Mouse (Mus musculus): Measurements from ENCODE around the gene Zfp655. TPM values are rescaled to one million over a fixed set of nuclear protein-coding genes. Genes with fewer than 3 reads are reported as not detected.
"Not testable (repeated sequence)": the region's sequence is repeated elsewhere in the genome, so short reads cannot be mapped to it uniquely, and the experiment has no call there.

The Zfp655 gene
- polyA plus RNA-seq, 1 experiment, result 21.7 TPM

DNA sequence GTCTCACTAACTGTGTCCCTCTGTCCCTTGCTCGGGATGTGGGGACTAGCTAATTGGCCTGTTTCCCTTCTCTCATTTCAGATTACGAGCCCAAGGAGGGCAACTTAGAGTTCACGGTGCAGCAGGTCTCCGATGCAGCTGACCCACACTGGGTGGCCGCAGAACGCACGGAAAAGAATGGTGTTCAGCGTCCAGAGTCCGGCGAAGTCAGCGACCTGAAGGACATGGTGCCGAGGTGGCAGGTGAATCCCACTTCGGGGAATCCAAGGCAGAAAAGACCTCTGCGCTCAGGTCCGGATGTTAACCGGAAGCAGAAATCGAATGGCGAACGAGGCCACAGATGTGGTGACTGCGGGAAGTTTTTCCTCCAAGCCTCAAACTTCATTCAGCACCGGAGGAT lies 13.3 kb upstream of the Zfp655 start:
- H3K27ac ChIP-seq (ENCODE audit: insufficient read depth, low read length), result no peak overlapping the region
- H3K4me3 ChIP-seq (ENCODE audit: insufficient read depth, low read length), result no peak overlapping the region
- no peaks in the 10 kb centered on the region for H3K4me1 ChIP-seq (ENCODE audit: control insufficient read depth, insufficient read depth, low read length)
- TF ChIP-seq POLR2A (IDR thresholded peaks at IDR 0.05; ENCODE audit: extremely low read depth, insufficient read depth, low read length), result no peak
- no peak for TF ChIP-seq CTCF (IDR thresholded peaks at IDR 0.05; ENCODE audit: extremely low read depth, insufficient read depth, low read length)

DNA sequence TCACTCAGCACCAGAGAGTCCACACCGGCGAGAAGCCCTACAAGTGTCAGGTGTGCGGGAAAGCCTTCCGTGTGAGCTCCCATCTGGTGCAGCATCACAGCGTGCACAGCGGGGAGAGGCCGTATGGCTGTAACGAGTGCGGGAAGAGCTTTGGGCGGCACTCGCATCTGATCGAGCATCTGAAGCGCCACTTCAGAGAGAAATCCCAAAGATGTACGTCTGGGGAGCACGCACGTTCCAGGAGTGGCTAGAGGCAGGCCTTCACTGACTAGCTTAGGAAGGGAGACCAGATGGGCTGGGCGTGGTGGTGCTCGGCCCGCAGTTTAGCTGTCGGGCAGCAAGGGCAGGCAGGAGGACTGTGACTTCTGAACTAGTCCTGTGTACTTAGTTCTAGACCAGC lies 12.8 kb upstream of the Zfp655 start:
- Histone ChIP-seq H3K4me3 (ENCODE audit: insufficient read depth, low read length) (no peak overlapping the region), H3K4me1 (ENCODE audit: control insufficient read depth, insufficient read depth, low read length) (no peaks in the 10 kb centered on the region), H3K27ac (ENCODE audit: insufficient read depth, low read length) (no peak overlapping the region)
- TF ChIP-seq CTCF (IDR thresholded peaks at IDR 0.05; ENCODE audit: extremely low read depth, insufficient read depth, low read length) (no peak), POLR2A (IDR thresholded peaks at IDR 0.05; ENCODE audit: extremely low read depth, insufficient read depth, low read length) (no peak)

DNA sequence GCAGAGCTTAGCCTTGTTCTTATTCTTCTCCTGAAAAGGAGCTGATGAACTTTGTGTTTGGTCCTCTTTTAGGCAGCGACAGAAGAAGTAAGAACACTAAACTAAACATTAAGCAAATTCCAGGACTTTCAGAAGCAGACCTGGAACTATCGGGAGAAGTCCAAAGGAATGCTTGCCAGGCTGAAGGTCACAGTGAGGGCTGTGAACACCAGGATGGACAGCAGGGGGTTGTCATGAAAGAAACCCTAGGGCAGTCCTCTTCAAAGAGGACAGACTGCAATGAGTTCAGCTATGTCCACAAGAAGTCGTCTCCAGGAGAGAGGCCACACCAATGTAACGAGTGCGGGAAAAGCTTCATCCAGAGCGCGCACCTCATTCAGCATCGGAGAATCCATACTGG lies 11.5 kb upstream of the Zfp655 start:
- no peak for TF ChIP-seq POLR2A (IDR thresholded peaks at IDR 0.05; ENCODE audit: extremely low read depth, insufficient read depth, low read length)
- no peak for TF ChIP-seq CTCF (IDR thresholded peaks at IDR 0.05; ENCODE audit: extremely low read depth, insufficient read depth, low read length)
- Histone ChIP-seq H3K4me3 (ENCODE audit: insufficient read depth, low read length) (no peak overlapping the region), H3K4me1 (ENCODE audit: control insufficient read depth, insufficient read depth, low read length) (no peaks in the 10 kb centered on the region), H3K27ac (ENCODE audit: insufficient read depth, low read length) (no peak overlapping the region)

DNA sequence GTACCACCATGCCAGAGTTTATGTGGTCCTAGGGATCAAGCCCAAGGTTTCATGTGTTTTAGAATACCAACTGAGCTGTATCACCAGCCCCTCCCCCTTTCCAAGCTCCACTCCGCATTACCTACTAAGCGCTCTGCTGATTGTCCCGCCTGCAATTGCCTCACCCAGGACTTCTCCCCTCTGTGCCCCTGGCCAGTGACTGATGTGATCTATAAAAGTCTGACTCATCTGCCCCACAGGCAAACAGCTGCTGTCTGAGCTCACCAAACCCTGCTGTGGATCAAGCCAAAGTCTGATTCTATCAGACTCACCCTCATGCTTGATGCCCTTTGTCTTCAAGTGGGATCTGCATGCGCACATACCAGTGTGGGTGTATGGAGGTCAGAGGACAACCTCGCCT lies 8.7 kb upstream of the Zfp655 start:
- no peak overlapping the region for H3K27ac ChIP-seq (ENCODE audit: insufficient read depth, low read length)
- H3K4me3 ChIP-seq (ENCODE audit: insufficient read depth, low read length), result no peak overlapping the region
- no peaks in the 10 kb centered on the region for H3K4me1 ChIP-seq (ENCODE audit: control insufficient read depth, insufficient read depth, low read length)
- no peak for TF ChIP-seq POLR2A (IDR thresholded peaks at IDR 0.05; ENCODE audit: extremely low read depth, insufficient read depth, low read length)

DNA sequence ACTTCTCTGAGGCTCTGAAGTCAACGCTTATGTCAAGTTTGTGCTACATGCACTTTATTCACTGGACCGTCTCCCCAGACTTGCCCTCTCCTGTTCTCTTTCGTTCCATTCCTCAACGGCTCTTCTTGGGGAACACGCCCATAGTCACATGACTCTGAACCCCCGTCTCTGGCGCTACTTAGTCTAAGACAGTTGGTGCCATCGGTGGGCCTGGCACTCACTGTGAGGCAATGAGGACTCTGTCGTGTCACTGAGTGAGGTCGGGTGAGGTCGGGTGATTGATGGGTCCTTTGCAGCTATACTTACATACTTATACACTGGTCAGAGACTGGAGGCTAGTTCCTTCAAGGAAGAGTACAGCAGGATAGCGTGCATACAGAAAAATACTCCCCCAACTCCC lies 8.1 kb upstream of the Zfp655 start:
- no peak for TF ChIP-seq CTCF (IDR thresholded peaks at IDR 0.05; ENCODE audit: extremely low read depth, insufficient read depth, low read length)
- no peak for TF ChIP-seq POLR2A (IDR thresholded peaks at IDR 0.05; ENCODE audit: extremely low read depth, insufficient read depth, low read length)
- H3K4me1 ChIP-seq (ENCODE audit: control insufficient read depth, insufficient read depth, low read length), result no peaks in the 10 kb centered on the region
- H3K4me3 ChIP-seq (ENCODE audit: insufficient read depth, low read length), result no peak overlapping the region
- H3K27ac ChIP-seq (ENCODE audit: insufficient read depth, low read length), result no peak overlapping the region

DNA sequence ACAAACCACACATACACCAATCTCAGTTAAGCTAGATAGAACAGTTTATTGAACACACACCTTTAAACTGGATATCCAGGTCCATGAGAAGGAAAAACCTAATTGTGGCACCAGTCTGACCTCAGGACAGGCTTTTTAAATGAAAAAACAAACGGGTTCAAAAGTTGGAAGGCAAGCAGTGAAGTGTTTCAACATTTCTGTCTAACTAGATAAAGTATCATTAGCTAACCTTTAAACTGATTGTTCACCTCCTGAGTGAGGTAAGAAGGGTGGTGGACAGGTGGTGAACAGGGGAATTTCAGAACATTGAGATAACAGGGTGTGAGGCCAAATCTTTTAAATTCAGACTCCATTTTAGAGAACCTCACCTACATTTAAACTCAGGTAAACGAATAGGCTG lies 5.1 kb upstream of the Zfp655 start:
- Histone ChIP-seq H3K4me3 (ENCODE audit: insufficient read depth, low read length) (no peak overlapping the region), H3K4me1 (ENCODE audit: control insufficient read depth, insufficient read depth, low read length) (no peaks in the 10 kb centered on the region), H3K27ac (ENCODE audit: insufficient read depth, low read length) (no peak overlapping the region)
- TF ChIP-seq CTCF (IDR thresholded peaks at IDR 0.05; ENCODE audit: extremely low read depth, insufficient read depth, low read length) (no peak), POLR2A (IDR thresholded peaks at IDR 0.05; ENCODE audit: extremely low read depth, insufficient read depth, low read length) (no peak)

DNA sequence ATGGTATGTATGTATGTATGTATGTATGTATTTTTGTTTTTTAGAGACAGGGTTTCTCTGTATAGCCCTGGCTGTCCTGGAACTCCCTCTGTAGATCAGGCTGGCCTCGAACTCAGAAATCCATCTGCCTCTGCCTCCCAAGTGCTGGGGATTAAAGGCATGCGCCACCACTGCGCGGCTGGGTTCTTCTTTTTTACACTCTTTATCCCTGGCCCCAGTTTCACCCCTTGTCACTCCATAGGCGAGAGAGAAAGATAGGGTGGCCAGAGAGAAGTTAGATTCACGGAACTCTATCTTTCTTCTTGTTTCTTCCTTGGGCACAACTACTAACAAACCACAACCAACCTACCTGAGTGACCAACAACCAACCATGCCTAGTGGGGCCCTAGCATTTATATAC lies 2.2 kb upstream of the Zfp655 start:
- H3K4me3 ChIP-seq (ENCODE audit: insufficient read depth, low read length); H3K27ac ChIP-seq (ENCODE audit: insufficient read depth, low read length); H3K4me1 ChIP-seq (ENCODE audit: control insufficient read depth, insufficient read depth, low read length): not testable (repeated sequence)

DNA sequence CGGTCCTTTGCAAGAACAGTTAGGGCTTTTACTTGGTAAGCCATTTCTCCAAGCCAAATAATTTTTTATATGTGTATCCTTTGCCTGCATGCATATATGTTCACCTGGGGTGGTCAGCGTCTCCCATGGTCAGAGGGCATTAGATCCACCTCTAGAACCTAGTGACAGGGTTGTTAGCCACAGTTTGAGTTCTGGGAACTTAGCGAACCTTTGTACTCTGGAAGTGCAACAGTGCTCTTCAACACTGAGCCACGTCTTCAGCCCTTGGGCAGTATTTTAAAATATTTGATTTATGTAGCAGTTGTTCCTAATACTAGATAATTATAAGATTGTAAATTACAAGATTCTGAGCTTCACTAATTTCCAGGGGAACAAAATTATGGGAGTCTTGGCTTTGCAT lies 874 bp upstream of the Zfp655 start:
- Histone ChIP-seq H3K4me1 (ENCODE audit: control insufficient read depth, insufficient read depth, low read length) (no peaks in the 10 kb centered on the region; the same call in 1 of the 2 replicates), H3K27ac (ENCODE audit: insufficient read depth, low read length) (no peak overlapping the region), H3K4me3 (ENCODE audit: insufficient read depth, low read length) (no peak overlapping the region; the same call in 1 of the 2 replicates)
- TF ChIP-seq POLR2A (IDR thresholded peaks at IDR 0.05; ENCODE audit: extremely low read depth, insufficient read depth, low read length) (no peak), CTCF (IDR thresholded peaks at IDR 0.05; ENCODE audit: extremely low read depth, insufficient read depth, low read length) (no peak)

DNA sequence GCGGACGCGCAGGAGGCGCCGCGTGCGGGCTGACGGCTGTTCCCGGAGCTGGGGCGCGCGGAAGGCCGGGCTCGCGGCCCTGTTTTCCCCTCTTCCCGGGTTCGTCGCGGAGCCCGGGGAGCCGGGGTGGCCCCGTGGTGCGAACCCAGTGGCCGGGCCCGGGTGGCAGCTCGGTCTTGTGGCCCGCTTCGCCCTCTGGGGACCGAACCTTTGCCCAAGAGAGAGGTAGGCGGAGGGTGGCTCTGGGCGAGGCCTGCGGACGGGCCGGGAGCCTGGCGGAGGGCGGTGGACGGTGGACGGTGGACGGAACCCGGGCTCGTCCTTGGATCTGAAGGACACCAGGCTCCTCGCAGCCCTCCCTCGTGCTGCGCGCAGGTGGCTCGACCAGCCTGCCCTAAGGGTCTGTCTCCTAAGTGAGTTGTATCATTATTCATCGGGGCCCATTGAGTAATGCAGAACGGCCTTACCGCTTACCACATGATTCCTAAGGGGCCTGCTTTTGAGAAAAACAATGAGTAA lies 437 bp downstream of the Zfp655 start:
- H3K4me1 ChIP-seq (ENCODE audit: control insufficient read depth, insufficient read depth, low read length), result no peaks in the 10 kb centered on the region; the same call in 1 of the 2 replicates
- peak overlapping the region; percentile 59 for H3K4me3 ChIP-seq (ENCODE audit: insufficient read depth, low read length)
- TF ChIP-seq CTCF (IDR thresholded peaks at IDR 0.05; ENCODE audit: extremely low read depth, insufficient read depth, low read length) (no peak), POLR2A (IDR thresholded peaks at IDR 0.05; ENCODE audit: extremely low read depth, insufficient read depth, low read length) (no peak)
- peak overlapping the region; percentile 25 for H3K27ac ChIP-seq (ENCODE audit: insufficient read depth, low read length)

DNA sequence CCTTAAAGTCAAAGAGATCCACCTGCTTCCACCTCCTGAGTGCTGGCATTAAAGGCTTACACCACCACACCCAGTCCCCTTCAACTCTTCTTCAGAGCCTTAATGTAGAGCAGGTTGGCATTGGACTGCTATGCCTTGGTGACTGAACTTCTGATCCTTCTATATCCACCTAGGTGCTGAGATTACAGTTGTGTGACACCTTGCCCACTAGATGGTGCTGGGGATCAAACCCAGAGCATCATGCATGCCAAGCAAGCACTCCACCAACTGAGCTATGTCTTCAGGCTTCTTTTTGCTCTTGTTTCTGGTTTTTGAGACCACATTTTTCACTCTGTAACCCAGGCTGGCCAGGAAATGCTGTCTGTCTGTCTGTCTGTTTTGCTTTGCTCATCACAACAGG lies 3.1 kb downstream of the Zfp655 start:
- H3K4me3 ChIP-seq (ENCODE audit: insufficient read depth, low read length), result no peak overlapping the region
- H3K27ac ChIP-seq (ENCODE audit: insufficient read depth, low read length), result no peak overlapping the region
- TF ChIP-seq CTCF (IDR thresholded peaks at IDR 0.05; ENCODE audit: extremely low read depth, insufficient read depth, low read length), result peak; percentile 53
- TF ChIP-seq POLR2A (IDR thresholded peaks at IDR 0.05; ENCODE audit: extremely low read depth, insufficient read depth, low read length), result no peak
- no peaks in the 10 kb centered on the region; the same call in 1 of the 2 replicates for H3K4me1 ChIP-seq (ENCODE audit: control insufficient read depth, insufficient read depth, low read length)

DNA sequence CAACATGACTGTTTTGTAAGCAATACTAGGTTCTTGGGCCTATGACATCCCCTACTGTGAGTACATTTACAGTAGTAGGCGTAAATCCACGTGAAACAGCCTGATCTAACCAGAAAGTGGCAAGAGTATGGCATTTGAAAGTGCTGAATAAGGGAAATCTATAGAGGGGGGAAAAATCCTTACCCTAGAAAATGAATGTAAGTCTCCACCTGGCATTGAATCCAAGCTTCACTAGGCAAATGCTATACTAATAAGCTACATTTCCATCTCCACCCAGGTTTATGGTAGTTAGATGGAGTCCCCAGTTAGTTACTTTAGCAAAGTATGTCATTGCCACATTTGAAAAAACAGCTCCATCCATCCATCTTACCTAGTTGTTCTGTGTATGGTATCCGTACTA lies 18.0 kb downstream of the Zfp655 start:
- Histone ChIP-seq H3K27ac (ENCODE audit: insufficient read depth, low read length) (no peak overlapping the region), H3K4me1 (ENCODE audit: control insufficient read depth, insufficient read depth, low read length) (no peaks in the 10 kb centered on the region), H3K4me3 (ENCODE audit: insufficient read depth, low read length) (no peak overlapping the region)
- TF ChIP-seq POLR2A (IDR thresholded peaks at IDR 0.05; ENCODE audit: extremely low read depth, insufficient read depth, low read length), result no peak
- no peak for TF ChIP-seq CTCF (IDR thresholded peaks at IDR 0.05; ENCODE audit: extremely low read depth, insufficient read depth, low read length)

DNA sequence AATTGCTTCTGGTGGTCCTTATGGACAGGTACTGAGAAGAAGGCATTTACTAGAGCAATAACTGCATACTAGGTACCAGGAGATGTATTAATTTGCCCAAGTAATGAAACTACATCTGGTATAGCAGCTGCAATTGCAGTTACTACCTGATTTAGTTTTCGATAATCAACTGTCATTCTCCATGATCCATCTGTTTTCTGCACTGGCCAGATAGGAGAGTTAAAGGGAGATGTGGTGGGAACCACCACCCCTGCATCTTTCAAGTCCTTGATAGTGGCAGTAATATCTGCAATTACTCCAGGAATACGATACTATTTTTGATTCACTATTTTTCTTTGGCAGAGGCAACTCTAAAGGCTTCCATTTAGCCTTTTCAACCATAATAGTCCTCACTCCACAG lies 42.1 kb downstream of the Zfp655 start:
- not testable (repeated sequence) for H3K4me1 ChIP-seq (ENCODE audit: control insufficient read depth, insufficient read depth, low read length); H3K27ac ChIP-seq (ENCODE audit: insufficient read depth, low read length); H3K4me3 ChIP-seq (ENCODE audit: insufficient read depth, low read length)

All from cortical plate, adult 2 months (tissue).